Mouse (Mus musculus) neural tube, postnatal 0 days (tissue): ENCODE results near the gene Gm42957. TPM values are rescaled to one million over a fixed set of nuclear protein-coding genes. Genes with fewer than 3 reads are reported as not detected.

Experiments
- polyA plus RNA-seq: library from polyadenylated mRNA; unstranded; fragments of >200 nt; fragmentation: Nextera tagmentation; extraction: Ambion mirVana; gene quantifications from 2 replicates; pipeline ENCODE4 v1.2.1, GENCODE M21; 2015

Gm42957 gene
- polyA plus RNA-seq, result 0.05 and 0.09 TPM in 2 replicates

GRCm38 (mm10) chr3:96634928-96635879 lies at the start of gene Gm42957, which contains the start of gene Pex11b:
Gene Gm42957 (plus strand): TSS chr3:96635474.
Gene Pex11b (plus strand): TSS chr3:96635376.

GRCm38 (mm10) chr3:96593790-96594560 lies 41.3 kb upstream of the Gm42957 start, which contains the start of gene Polr3gl:
Gene Polr3gl (minus strand): TSS chr3:96594181.

GRCm38 (mm10) chr3:96596228-96596707 lies 39.0 kb upstream of the Gm42957 start, which contains the start of gene Ankrd34a:
Gene Ankrd34a (plus strand): TSS chr3:96596636.

GRCm38 (mm10) chr3:96600639-96601250 lies 34.5 kb upstream of the Gm42957 start, which contains the start of gene Lix1l:
Gene Lix1l (plus strand): TSS chr3:96601149.

GRCm38 (mm10) chr3:96629729-96630600 lies 5.3 kb upstream of the Gm42957 start, which contains the start of gene Rbm8a:
Gene Rbm8a (plus strand): TSS chr3:96629933.

GRCm38 (mm10) chr3:96645018-96645649 lies 9.9 kb downstream of the Gm42957 start, which contains the start of gene Itga10:
Gene Itga10 (plus strand): TSS chr3:96645584.

GRCm38 (mm10) chr3:96669727-96670468 lies 34.6 kb downstream of the Gm42957 start, which contains the start of gene Ankrd35:
Gene Ankrd35 (plus strand): TSS chr3:96670131.

GRCm38 (mm10) chr3:96696198-96696765 lies 61.0 kb downstream of the Gm42957 start, which contains the start of gene Pias3:
Gene Pias3 (plus strand): TSS chr3:96696384.

Other genes starting within 250 kb of the Gm42957 start
- gene BC107364, start 183.2 kb upstream of the Gm42957 start, polyA plus RNA-seq, result 0.21 TPM in 1 of 2 replicates, not detected in the other
- gene Hfe2, start 110.3 kb upstream of the Gm42957 start, polyA plus RNA-seq, result 2.9 and 3.4 TPM in 2 replicates
- gene Txnip, start 77.5 kb upstream of the Gm42957 start, polyA plus RNA-seq, result 67.9 and 71.6 TPM in 2 replicates
- 1.0 and 1.7 TPM in 2 replicates for gene Gm16253, start 58.5 kb upstream of the Gm42957 start, polyA plus RNA-seq
- gene Polr3gl, start 41.3 kb upstream of the Gm42957 start, polyA plus RNA-seq, result 29.4 and 31.7 TPM in 2 replicates
- 19.9 and 23.3 TPM in 2 replicates for gene Ankrd34a, start 38.8 kb upstream of the Gm42957 start, polyA plus RNA-seq
- 6.8 and 7.1 TPM in 2 replicates for gene Lix1l, start 34.3 kb upstream of the Gm42957 start, polyA plus RNA-seq
- 83.0 and 95.3 TPM in 2 replicates for gene Rbm8a, start 5.5 kb upstream of the Gm42957 start, polyA plus RNA-seq
- 66.2 and 76.0 TPM in 2 replicates for gene Pex11b, start 98 bp upstream of the Gm42957 start, polyA plus RNA-seq
- 0.85 and 1.7 TPM in 2 replicates for gene Itga10, start 10.1 kb downstream of the Gm42957 start, polyA plus RNA-seq
- 3.3 and 3.6 TPM in 2 replicates for gene Ankrd35, start 34.7 kb downstream of the Gm42957 start, polyA plus RNA-seq
- gene Pias3, start 60.9 kb downstream of the Gm42957 start, polyA plus RNA-seq, result 33.1 and 40.1 TPM in 2 replicates
- gene Nudt17, start 73.1 kb downstream of the Gm42957 start, polyA plus RNA-seq, result 19.4 and 23.6 TPM in 2 replicates
- 26.7 and 28.2 TPM in 2 replicates for gene Polr3c, start 92.2 kb downstream of the Gm42957 start, polyA plus RNA-seq
- gene Rnf115, start 92.2 kb downstream of the Gm42957 start, polyA plus RNA-seq, result 71.8 and 80.0 TPM in 2 replicates
- 0.09 TPM in 1 of 2 replicates, not detected in the other for gene Pdzk1, start 193.8 kb downstream of the Gm42957 start, polyA plus RNA-seq
- 0.23 and 0.29 TPM in 2 replicates for gene Cd160, start 193.9 kb downstream of the Gm42957 start, polyA plus RNA-seq